Mouse (Mus musculus): ENCODE results near the gene Spock1. TPM values are rescaled to one million over a fixed set of nuclear protein-coding genes. Genes with fewer than 3 reads are reported as not detected.

The Spock1 gene
- polyA plus RNA-seq, 1 experiment from 2014 or later: 31.2 TPM

DNA sequence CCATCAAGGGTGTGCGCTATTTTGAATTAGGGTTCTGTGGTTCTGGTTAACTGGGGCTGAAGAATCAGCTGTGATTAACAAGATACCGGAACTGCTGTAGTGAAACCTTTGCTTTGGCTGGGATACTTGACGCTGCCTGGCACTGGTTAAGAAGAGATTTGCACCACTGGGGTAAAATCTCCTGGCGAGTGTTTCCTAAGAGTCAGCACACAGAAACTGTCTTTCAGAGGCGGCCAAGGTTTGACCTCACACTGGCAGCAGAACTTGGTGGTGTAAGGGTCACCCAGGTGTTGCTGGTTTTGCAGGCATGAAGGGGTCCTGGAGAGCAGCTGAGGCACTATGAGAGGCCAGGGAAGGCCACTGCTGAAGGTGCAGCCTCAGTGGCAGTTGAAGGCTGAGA is 489.4 kb downstream of the Spock1 start:
- DNase-seq (ENCODE audit: low spot score): no peak
- WGBS: 92% methylated on average over 5 of the region's 5 CpGs

DNA sequence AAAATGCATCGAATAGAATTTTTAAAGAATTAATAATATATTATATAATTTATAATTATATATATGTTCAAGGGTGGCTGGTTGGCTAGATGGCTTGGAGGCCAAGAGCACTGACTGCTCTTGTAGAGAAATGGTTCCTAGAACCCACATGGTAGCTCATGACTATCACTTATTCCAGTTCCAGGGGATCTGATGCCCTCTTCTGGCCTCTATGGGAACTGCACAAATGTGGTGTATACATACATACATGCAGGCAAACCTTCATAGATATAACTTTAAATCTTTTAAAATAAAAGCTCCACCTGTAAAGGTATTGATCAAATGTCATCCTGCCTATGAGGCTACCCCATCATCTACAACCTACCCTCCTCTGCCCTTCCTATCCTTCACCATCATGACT is 493.4 kb downstream of the Spock1 start:
- no peak overlapping the region for H3K4me2 ChIP-seq (ENCODE audit: low read length)
- no peak overlapping the region for H3K4me3 ChIP-seq (ENCODE audit: low read depth, low read length)
- no peaks in the 10 kb centered on the region for H3K27me3 ChIP-seq (replicated peaks; ENCODE audit: control insufficient read depth, insufficient read depth, low read length)
- no peaks in the 10 kb centered on the region for H3K9me3 ChIP-seq (replicated peaks; ENCODE audit: control insufficient read depth, low read length)
- no peaks in the 10 kb centered on the region for H3K4me1 ChIP-seq (ENCODE audit: control insufficient read depth, insufficient read depth, low read length)
- no peaks in the 10 kb centered on the region for H3K36me3 ChIP-seq (ENCODE audit: control insufficient read depth, insufficient read depth, low read length)
- ATAC-seq (no peak), DNase-seq (ENCODE audit: low spot score) (no peak)
- H3K9ac ChIP-seq (ENCODE audit: low read length): no peak overlapping the region
- 96% methylated on average over 1 of the region's 1 CpGs for WGBS
- H3K27ac ChIP-seq (ENCODE audit: low read depth, low read length): no peak overlapping the region

More for the DNA sequence above, 489.4 kb downstream of the Spock1 start:
- Histone ChIP-seq H3K27ac (ENCODE audit: low read depth, low read length) (no peak overlapping the region), H3K27me3 (replicated peaks; ENCODE audit: control insufficient read depth, insufficient read depth, low read length) (no peaks in the 10 kb centered on the region), H3K4me3 (ENCODE audit: low read depth, low read length) (no peak overlapping the region), H3K9me3 (replicated peaks; ENCODE audit: control insufficient read depth, low read length) (no peaks in the 10 kb centered on the region), H3K9ac (ENCODE audit: low read length) (no peak overlapping the region), H3K4me2 (ENCODE audit: low read length) (no peak overlapping the region), H3K4me1 (ENCODE audit: control insufficient read depth, insufficient read depth, low read length) (no peaks in the 10 kb centered on the region), H3K36me3 (ENCODE audit: control insufficient read depth, insufficient read depth, low read length) (no peaks in the 10 kb centered on the region)
- ATAC-seq: no peak

DNA sequence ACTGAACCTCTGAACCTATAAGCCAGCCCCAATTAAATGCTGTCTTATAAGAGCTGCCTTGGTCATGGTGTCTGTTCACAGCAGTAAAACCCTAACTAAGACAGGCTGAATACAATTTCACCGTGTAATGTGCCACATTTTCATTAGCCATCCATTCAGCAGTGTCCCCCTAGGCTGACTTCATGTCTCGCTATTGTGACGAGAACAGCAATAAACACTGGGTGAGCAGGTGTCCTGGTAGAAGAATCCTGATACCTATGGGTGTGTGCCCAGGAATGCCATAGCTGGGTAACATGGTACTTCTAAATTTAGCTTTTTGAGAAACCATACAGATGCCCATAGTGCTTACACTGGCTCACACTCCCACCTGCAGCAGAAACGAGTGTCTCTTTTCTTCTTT is 500.5 kb downstream of the Spock1 start:
- ATAC-seq (no peak), DNase-seq (ENCODE audit: low spot score) (no peak)
- H3K4me2 ChIP-seq (ENCODE audit: low read length): no peak overlapping the region
- H3K4me1 ChIP-seq (ENCODE audit: control insufficient read depth, insufficient read depth, low read length): no peaks in the 10 kb centered on the region
- no peak overlapping the region for H3K27ac ChIP-seq (ENCODE audit: low read depth, low read length)
- 85% methylated on average over 4 of the region's 4 CpGs for WGBS
- no peaks in the 10 kb centered on the region for H3K9me3 ChIP-seq (replicated peaks; ENCODE audit: control insufficient read depth, low read length)
- H3K4me3 ChIP-seq (ENCODE audit: low read depth, low read length): no peak overlapping the region
- no peaks in the 10 kb centered on the region for H3K27me3 ChIP-seq (replicated peaks; ENCODE audit: control insufficient read depth, insufficient read depth, low read length)
- no peaks in the 10 kb centered on the region for H3K36me3 ChIP-seq (ENCODE audit: control insufficient read depth, insufficient read depth, low read length)
- no peak overlapping the region for H3K9ac ChIP-seq (ENCODE audit: low read length)

DNA sequence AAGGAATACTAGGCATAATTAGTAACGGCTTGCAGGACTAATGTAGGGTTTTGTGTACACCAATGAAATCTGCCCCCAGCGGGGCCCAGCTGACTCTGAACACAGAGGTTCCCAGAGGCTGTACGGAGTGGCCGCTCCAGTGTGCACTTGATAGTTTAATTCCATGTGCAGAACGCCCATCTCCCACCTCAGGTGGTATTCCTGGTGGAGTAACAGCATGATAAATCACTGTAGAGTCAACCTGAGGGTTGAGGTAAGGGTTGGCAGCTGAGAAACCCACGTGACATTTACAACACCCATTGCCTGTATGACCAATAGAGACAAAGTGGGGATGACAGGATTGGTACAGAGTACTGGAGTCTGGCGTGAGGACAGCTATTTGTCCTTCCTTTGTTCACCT is 505.7 kb downstream of the Spock1 start:
- 78% methylated on average over 7 of the region's 7 CpGs for WGBS
- ATAC-seq (no peak), DNase-seq (ENCODE audit: low spot score) (no peak)
- Histone ChIP-seq H3K27me3 (replicated peaks; ENCODE audit: control insufficient read depth, insufficient read depth, low read length) (no peaks in the 10 kb centered on the region), H3K4me2 (ENCODE audit: low read length) (no peak overlapping the region), H3K36me3 (ENCODE audit: control insufficient read depth, insufficient read depth, low read length) (no peaks in the 10 kb centered on the region), H3K4me3 (ENCODE audit: low read depth, low read length) (no peak overlapping the region), H3K27ac (ENCODE audit: low read depth, low read length) (no peak overlapping the region), H3K9me3 (replicated peaks; ENCODE audit: control insufficient read depth, low read length) (no peaks in the 10 kb centered on the region), H3K9ac (ENCODE audit: low read length) (no peak overlapping the region), H3K4me1 (ENCODE audit: control insufficient read depth, insufficient read depth, low read length) (no peaks in the 10 kb centered on the region)

DNA sequence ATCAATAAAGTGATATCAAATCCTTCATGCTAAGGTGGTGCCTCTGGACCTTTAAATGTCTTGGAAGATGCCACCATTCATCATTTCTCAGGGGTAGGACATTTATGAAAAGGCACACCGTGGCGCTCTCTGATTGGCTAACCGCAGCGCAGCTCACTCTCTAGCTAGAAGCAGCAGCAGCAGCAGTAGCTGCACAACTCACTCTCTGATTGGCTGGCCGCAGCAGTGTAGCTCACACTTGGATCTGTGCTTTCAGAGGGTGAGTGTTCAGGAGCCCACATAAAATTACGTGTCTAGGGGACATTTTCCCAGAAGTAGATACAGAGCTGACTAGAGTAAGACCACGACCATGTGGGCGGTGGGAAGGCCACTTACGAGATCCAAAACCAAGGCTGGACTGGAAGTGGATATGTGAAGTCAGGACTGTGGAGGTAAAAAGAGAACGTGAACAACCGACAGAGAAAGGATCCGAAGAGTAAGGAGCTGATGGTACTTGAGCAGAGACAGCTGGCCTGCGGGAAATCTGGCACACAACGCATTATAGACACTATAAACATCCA is 535.9 kb downstream of the Spock1 start:
- H3K4me1 ChIP-seq (ENCODE audit: control insufficient read depth, insufficient read depth, low read length): no peaks in the 10 kb centered on the region
- H3K27ac ChIP-seq (ENCODE audit: low read depth, low read length): no peak overlapping the region
- no peaks in the 10 kb centered on the region for H3K27me3 ChIP-seq (replicated peaks; ENCODE audit: control insufficient read depth, insufficient read depth, low read length)
- no peaks in the 10 kb centered on the region; the same call in 1 of the 2 replicates for H3K9me3 ChIP-seq (replicated peaks; ENCODE audit: control insufficient read depth, low read length)
- H3K36me3 ChIP-seq (ENCODE audit: control insufficient read depth, insufficient read depth, low read length): no peaks in the 10 kb centered on the region
- no peak overlapping the region for H3K4me3 ChIP-seq (ENCODE audit: low read depth, low read length)
- no peak for ATAC-seq
- WGBS: 90% methylated on average over 14 of the region's 14 CpGs
- no peak for DNase-seq (ENCODE audit: low spot score)
- H3K4me2 ChIP-seq (ENCODE audit: low read length): no peak overlapping the region
- H3K9ac ChIP-seq (ENCODE audit: low read length): no peak overlapping the region

Other genes with a start within 250 kb of the Spock1 start
- gene Klhl3, start 205.3 kb upstream of the Spock1 start, polyA plus RNA-seq (2014; fragmentation: Nextera tagmentation; extraction: Ambion mirVana): 5.3 and 6.5 TPM in 2 replicates
- gene Hnrnpa0, start 220.2 kb upstream of the Spock1 start, polyA plus RNA-seq (2014; fragmentation: Nextera tagmentation; extraction: Ambion mirVana): 66.7 and 83.1 TPM in 2 replicates
- gene Idnk, start 249.3 kb upstream of the Spock1 start, polyA plus RNA-seq (2014; fragmentation: Nextera tagmentation; extraction: Ambion mirVana): 58.6 and 72.4 TPM in 2 replicates

All from forebrain, embryonic 14.5 days (tissue).